Mouse (Mus musculus): ENCODE data around the gene Fam217a.
A peak's percentile ranks its signal among the peaks of the same experiment; 100 is the strongest.
"Not testable (repeated sequence)": the region's sequence is repeated elsewhere in the genome, so short reads cannot be mapped to it uniquely, and the experiment has no call there.

Fam217a gene

DNA sequence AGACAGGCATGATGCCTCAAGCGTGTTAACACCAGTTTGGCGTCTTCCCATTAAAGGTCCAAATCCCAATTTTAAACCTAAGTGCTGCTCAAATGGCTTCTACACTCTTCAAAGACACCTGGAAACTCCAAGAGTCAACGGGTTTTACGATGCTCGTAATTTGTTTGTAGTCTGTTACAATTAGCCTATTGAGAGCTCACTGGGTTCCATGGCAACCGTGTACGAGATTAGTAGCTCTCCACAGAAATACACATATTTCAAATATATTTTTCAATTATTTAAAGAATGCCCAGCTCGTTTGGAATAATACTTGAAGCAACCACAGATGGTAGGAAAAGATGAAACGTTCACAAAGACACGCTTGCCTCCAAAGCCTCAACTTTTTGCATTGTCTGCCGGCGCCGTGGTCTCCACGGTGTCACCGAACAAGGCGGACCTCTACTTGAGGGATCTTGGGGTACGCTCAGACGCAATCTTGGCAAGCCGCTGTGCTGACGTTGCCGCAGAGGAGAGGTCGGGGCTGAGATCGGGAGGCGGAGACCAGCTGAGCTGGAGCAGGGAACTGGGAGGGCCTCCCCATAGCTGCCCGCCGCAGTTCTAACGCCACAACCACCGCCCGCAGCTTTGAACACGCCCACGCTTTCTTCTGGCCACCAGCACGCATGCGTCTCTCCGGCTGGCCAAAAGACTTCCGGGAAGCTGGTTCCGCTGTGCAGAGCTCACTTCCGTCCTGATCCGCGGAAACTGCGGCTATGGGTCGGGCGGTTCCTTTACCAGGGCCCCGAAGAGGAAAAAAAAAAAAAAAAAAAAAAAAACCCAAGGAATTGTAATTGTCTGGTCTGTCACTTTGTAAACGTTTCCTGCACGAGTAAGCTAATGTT, 50.1 kb downstream of the Fam217a start:
- peak; percentile 92 for DNase-seq

DNA sequence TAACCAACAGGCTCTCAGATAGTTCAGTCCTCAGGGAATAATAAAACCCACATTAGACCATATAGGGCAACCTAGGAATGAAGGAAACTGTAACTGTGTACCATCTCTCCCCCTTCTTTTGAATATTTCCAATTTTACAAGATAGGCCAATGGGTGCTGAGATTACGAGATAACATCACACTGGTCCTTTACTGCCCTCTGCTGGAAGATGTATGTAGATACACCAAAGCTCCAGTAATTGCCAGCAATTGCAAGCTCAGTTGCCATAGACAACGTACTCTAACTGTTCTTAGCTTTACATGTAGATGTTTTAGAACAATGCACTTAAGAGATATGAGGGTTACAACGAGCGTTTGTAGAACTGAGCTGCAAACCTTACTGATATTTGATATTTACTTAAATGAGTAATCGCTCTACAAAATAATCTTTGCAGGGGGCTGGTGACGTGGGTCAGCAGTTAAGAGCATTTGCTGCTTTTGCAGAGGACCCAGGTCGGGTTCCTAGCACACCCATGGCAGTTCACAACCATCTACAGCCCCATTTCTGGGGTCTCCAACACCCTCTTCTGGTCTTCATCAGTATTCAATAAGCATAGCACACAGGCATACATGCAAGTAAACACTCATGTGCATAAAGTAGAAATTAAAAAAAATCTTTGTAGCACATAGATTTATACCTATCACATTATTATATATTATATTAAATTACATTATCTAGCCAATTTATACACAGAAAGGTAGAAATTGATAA, 59.5 kb downstream of the Fam217a start:
- no peak for DNase-seq

DNA sequence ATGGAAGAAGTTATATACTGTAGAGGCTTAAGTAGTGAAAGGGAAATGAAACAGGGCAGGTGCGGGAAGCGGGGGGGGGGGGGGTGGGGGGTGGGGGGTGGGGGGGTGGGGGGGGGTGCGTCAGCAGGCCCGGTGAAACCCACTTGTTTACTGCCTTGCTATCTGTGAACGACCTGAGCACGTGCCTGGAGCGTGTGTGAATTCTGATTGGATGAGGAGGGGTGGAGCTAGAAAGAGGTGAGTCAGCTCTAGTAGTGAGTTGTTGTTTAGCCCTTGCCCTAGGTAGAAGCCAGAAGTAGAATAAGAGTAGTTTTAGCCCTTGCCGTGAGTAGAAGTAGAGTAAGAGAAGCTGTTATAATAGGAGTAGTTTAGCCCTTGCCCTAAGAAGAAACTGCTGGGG, 62.9 kb downstream of the Fam217a start:
- DNase-seq: not testable (repeated sequence)

Measured in right cerebral cortex, postnatal 14 days (tissue).